Mouse (Mus musculus) G1E-ER4 (cell line): Measurements from ENCODE around the gene Agpat4. TPM values are rescaled to one million over a fixed set of nuclear protein-coding genes. Genes with fewer than 3 reads are reported as not detected.

Experiments
- GATA1 ChIP-seq: IDR thresholded peaks from one replicate; pipeline ENCODE4 v1.8.0; 2012; ENCODE audit warnings: low read length, inconsistent platforms
- polyA plus RNA-seq: library from polyadenylated mRNA; stranded (reverse); fragments of >175 nt; gene quantifications from 2 replicates; pipeline ENCODE4 v1.2.3, GENCODE M21; 2012

Agpat4 gene
- polyA plus RNA-seq, 1 experiment: 5.1 TPM

DNA sequence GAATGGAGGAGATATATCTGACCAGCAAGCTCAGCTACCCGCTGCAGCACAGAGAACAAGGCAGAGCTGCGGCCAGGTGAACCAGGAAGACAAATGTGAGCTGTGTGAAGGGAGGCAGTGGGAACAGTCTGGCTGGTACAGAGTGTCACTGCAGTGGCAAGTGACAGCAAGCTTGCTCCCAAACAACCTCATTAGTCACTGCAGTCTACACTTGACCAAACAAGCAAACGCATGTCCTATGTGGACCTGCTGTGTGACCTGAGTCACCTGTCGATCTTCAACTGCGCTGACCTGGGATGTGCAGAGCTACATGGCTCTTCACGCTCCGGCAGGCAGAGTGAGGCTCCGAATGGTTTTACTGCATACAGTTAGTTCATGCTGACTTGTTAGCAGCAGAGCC, 144.3 kb downstream of the Agpat4 start:
- no peak for TF ChIP-seq GATA1

DNA sequence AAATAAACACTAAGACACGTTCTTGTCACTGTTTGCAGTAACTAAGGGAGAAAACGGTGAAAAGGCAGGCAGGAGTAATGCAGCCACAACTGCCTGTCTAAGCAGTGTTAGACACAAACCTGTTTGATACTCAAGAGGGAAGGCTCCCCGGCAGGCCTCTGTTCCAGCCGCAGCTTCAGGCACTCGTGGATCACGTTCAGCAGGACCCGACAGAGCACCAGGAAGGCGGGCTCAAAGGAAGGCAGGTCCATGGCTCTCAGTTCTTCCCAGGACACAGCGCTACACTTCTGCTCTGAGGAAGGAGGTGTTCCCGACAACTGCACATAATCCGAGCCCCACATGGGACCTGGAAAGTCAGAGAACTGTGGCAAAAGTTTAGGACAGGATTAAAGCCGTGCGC, 145.3 kb downstream of the Agpat4 start:
- no peak for TF ChIP-seq GATA1

DNA sequence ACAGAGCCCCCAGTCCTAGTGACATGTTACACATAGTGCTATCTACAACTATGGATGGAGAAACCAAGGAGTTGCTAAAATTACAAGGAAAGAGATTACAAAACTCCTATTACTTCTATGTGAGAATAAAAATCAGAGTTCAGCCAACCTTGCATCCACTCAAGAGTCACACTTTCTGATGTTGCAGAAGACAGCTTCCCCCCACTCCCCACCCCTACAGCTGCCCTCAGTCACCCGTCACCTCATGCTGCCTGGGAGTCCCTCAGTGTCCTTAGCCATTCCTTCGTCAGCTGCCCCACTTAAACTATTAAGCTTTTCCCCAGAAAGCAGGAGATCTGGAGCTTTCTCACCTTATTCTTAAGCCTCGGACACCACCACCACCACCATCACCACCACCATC, 145.8 kb downstream of the Agpat4 start:
- no peak for TF ChIP-seq GATA1

DNA sequence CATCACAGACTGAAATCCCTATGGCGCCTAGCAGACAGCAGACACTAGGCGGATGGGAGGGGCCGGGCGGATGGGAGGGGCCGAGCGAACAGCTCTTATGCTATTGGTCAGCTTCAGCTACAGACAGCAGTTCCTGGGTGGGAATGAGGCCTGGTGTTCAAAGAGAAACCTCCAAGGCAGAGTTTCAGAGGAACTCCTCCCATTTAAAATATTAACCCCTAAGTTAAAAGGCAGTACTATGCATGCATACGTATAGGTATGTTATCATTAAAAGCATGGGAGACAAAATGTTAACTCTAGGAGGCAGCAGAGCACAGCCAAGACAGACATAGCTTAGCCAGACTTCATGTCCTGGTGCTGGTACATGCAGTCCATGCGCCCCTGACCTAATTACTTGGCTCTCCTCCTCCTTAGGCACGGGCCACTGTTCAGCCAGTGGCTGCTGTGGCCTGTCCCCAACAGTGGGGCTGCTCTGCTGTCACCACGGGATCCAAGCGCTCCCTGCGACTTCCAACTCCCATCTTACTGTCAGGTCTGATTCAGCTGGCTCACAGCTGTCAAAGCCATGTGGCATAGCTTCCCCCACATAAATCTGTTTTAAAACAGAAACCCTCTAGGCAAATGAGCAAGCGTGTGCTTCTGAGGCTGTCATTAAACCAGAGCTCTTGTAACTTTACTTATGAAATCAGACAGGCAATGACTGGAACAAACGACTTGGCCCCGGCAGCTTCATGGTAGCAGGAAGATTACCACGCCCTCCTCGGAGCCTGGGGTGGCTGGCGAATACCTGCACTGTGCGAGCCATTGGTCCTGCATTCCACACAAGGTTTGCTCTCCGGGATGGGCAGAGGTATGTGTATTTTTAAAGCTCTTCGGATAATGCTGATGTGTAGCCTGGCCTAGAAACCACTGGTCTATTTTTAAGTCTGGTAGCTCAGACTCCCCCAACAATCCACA, 147.7 kb downstream of the Agpat4 start:
- TF ChIP-seq GATA1: no peak

DNA sequence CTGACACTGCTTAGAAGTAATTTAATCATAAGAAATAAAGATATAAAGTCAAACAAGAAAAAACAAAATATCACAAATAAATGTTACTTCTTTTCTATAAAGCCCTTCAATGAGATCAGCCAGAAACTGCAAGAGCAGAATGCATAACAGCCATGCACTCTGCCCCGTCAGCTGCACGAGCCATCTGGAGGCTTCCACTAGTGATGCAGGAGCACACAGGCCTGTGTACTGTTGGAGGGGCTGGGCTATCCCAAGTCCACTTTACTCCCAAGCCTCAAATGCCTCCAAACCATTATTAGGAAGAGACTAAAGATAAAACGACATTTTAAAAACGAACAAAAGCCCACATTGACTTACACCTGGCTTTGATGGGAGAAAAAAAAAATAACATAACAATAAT, 149.6 kb downstream of the Agpat4 start:
- TF ChIP-seq GATA1: no peak

DNA sequence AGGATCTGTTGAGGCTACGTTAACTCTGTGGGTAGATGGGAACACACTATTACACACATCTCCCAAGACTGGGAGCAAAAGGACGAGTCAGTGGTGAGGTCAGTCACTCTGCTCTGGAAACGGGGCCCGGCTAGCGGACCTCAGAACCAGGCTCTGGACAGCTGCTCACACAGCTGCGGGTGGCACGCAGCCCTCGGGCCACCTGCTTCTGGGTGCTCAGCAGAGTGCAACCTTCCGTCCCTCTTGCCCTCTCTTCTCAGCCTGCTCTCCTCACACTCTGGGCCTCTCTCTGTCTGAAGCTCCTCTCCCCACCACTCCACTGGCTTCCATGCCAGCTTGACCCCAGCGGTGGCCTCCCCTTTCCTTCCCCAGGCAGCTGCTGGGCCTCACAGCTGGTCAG, 150.0 kb downstream of the Agpat4 start:
- no peak for TF ChIP-seq GATA1

Other genes with a start within 250 kb of the Agpat4 start
- 76.6 and 78.9 TPM in 2 replicates for gene Map3k4, start 200.1 kb downstream of the Agpat4 start, polyA plus RNA-seq